Mouse (Mus musculus) kidney, adult 2 months (tissue): ENCODE results near the gene Vps16. TPM values are rescaled to one million over a fixed set of nuclear protein-coding genes. Genes with fewer than 3 reads are reported as not detected.

Experiments
- DNase-seq: peaks from one replicate; pipeline ENCODE4 v3.0.0; 2021
- H3K27ac ChIP-seq: fragments of 200-500 bp; 2 replicates; pipeline ENCODE4 v1.5.1; 2012; ENCODE audit warnings: low read depth, low read length, control low read depth, inconsistent platforms; ENCODE audit not compliant: insufficient read depth
- H3K27me3 ChIP-seq: fragments of 200-500 bp; replicated peaks from 2 replicates; pipeline ENCODE4 v1.6.1; 2012; ENCODE audit warnings: mild to moderate bottlenecking, moderate library complexity, low read length, inconsistent platforms; ENCODE audit not compliant: control insufficient read depth, insufficient read depth
- H3K36me3 ChIP-seq: fragments of 200-500 bp; 2 replicates; pipeline ENCODE4 v1.6.1; 2012; ENCODE audit warnings: mild to moderate bottlenecking, moderate library complexity, low read length, inconsistent platforms; ENCODE audit not compliant: control insufficient read depth, insufficient read depth
- H3K4me1 ChIP-seq: fragments of 200-500 bp; 2 replicates; pipeline ENCODE4 v1.6.1; 2011; ENCODE audit warnings: low read length; ENCODE audit not compliant: control insufficient read depth, insufficient read depth
- H3K4me3 ChIP-seq: fragments of 200-500 bp; 2 replicates; pipeline ENCODE4 v1.5.1; 2011; ENCODE audit warnings: mild to moderate bottlenecking, low read depth, low read length, control low read depth; ENCODE audit not compliant: insufficient read depth
- CTCF ChIP-seq: fragments of 200-500 bp; conservative IDR thresholded peaks from 2 replicates; pipeline ENCODE4 v1.5.1; 2011; ENCODE audit warnings: low read depth, mild to moderate bottlenecking, control low read depth, low read length, moderate library complexity, mixed read lengths; ENCODE audit not compliant: insufficient read depth, insufficient read length
- POLR2A ChIP-seq: fragments of 200-500 bp; IDR thresholded peaks from one replicate; pipeline ENCODE4 v1.6.1; 2011; ENCODE audit warnings: low read depth, low read length, control low read depth
- WGBS: fragments of 180-500 bp; shearing (Covaris S2); methylation state at CpG from one replicate; pipeline ENCODE4 v1.1.7; 2018; 5-methylcytosine and 5-hydroxymethylcytosine counted together
- polyA plus RNA-seq: library from polyadenylated mRNA; depleted of rRNA; stranded (reverse); fragments of >200 nt; gene quantifications from 2 replicates; pipeline ENCODE4 v1.2.3, GENCODE M21; 2012; rRNA removed

The Vps16 gene
- polyA plus RNA-seq = 50.8 and 56.0 TPM in 2 replicates

- TF ChIP-seq POLR2A (peak; percentile 75), CTCF (peak; percentile 50)
- peak within 1 kb of the TSS; percentile 81 for H3K27ac ChIP-seq
- under 1% methylated on average over 58 of the region's 58 CpGs for WGBS
- no peaks in the 10 kb centered on the region for H3K36me3 ChIP-seq
- H3K4me1 ChIP-seq = peaks cover 7% of the 10 kb centered on the region
- DNase-seq = peak; percentile 95
- peak within 1 kb of the TSS; percentile 94 for H3K4me3 ChIP-seq
- H3K27me3 ChIP-seq = no peaks in the 10 kb centered on the region
These were observed at the start of gene Vps16, which contains the start of gene Pced1a for GRCm38 (mm10) chr2:130424126-130424853. Gene Vps16 (plus strand): TSS chr2:130424339. Gene Pced1a (minus strand): TSS chr2:130424701.

- H3K27ac ChIP-seq = no peak overlapping the region
- no peak for DNase-seq
- WGBS = 70% methylated on average over 4 of the region's 4 CpGs
- TF ChIP-seq POLR2A (no peak), CTCF (no peak)
- H3K4me1 ChIP-seq = no peaks in the 10 kb centered on the region
- H3K4me3 ChIP-seq = no peak overlapping the region
- no peaks in the 10 kb centered on the region for H3K36me3 ChIP-seq
- H3K27me3 ChIP-seq = no peaks in the 10 kb centered on the region
These were observed 49.2 kb upstream of the Vps16 start for GRCm38 (mm10) chr2:130374951-130375350.

GRCm38 (mm10) chr2:130383205-130383604, 40.9 kb upstream of the Vps16 start:
- H3K4me3 ChIP-seq = no peak overlapping the region
- no peak overlapping the region for H3K27ac ChIP-seq
- H3K36me3 ChIP-seq = no peaks in the 10 kb centered on the region
- TF ChIP-seq CTCF (no peak), POLR2A (no peak)
- WGBS = 42% methylated on average over 3 of the region's 3 CpGs
- no peaks in the 10 kb centered on the region for H3K27me3 ChIP-seq
- H3K4me1 ChIP-seq = no peaks in the 10 kb centered on the region
- DNase-seq = no peak

GRCm38 (mm10) chr2:130383895-130384294, 40.2 kb upstream of the Vps16 start:
- no peak for DNase-seq
- Histone ChIP-seq H3K36me3 (no peaks in the 10 kb centered on the region), H3K4me3 (no peak overlapping the region), H3K27me3 (no peaks in the 10 kb centered on the region), H3K27ac (no peak overlapping the region), H3K4me1 (no peaks in the 10 kb centered on the region)
- 47% methylated on average over 6 of the region's 6 CpGs for WGBS
- TF ChIP-seq CTCF (no peak), POLR2A (no peak)

- DNase-seq = no peak
- no peaks in the 10 kb centered on the region for H3K4me1 ChIP-seq
- WGBS = 48% methylated on average over 1 of the region's 1 CpGs
- H3K4me3 ChIP-seq = no peak overlapping the region
- no peaks in the 10 kb centered on the region for H3K27me3 ChIP-seq
- no peak overlapping the region for H3K27ac ChIP-seq
- TF ChIP-seq CTCF (no peak), POLR2A (no peak)
- no peaks in the 10 kb centered on the region for H3K36me3 ChIP-seq
These were observed 37.9 kb upstream of the Vps16 start for GRCm38 (mm10) chr2:130386212-130386611.

GRCm38 (mm10) chr2:130388796-130389195, 35.3 kb upstream of the Vps16 start:
- Histone ChIP-seq H3K36me3 (no peaks in the 10 kb centered on the region), H3K27me3 (no peaks in the 10 kb centered on the region), H3K4me1 (no peaks in the 10 kb centered on the region), H3K4me3 (no peak overlapping the region), H3K27ac (no peak overlapping the region)
- DNase-seq = no peak
- no peak for TF ChIP-seq POLR2A
- no peak for TF ChIP-seq CTCF
- 81% methylated on average over 2 of the region's 2 CpGs for WGBS

GRCm38 (mm10) chr2:130390993-130391625, 33.0 kb upstream of the Vps16 start:
- Histone ChIP-seq H3K36me3 (no peaks in the 10 kb centered on the region), H3K4me1 (no peaks in the 10 kb centered on the region), H3K27ac (no peak overlapping the region), H3K27me3 (no peaks in the 10 kb centered on the region), H3K4me3 (no peak overlapping the region)
- no peak for DNase-seq
- WGBS = 59% methylated on average over 11 of the region's 11 CpGs
- no peak for TF ChIP-seq POLR2A
- TF ChIP-seq CTCF = no peak
